Mouse (Mus musculus) kidney, postnatal 25 days (tissue): Measurements from ENCODE around the gene Tomm34.

ENCODE experiments used
- DNase-seq, 2 experiments: peaks; one replicate each; pipeline ENCODE4 v3.0.0; 2021; ENCODE audit warnings: mixed read lengths in 2 of 2

Gene Tomm34

DNA sequence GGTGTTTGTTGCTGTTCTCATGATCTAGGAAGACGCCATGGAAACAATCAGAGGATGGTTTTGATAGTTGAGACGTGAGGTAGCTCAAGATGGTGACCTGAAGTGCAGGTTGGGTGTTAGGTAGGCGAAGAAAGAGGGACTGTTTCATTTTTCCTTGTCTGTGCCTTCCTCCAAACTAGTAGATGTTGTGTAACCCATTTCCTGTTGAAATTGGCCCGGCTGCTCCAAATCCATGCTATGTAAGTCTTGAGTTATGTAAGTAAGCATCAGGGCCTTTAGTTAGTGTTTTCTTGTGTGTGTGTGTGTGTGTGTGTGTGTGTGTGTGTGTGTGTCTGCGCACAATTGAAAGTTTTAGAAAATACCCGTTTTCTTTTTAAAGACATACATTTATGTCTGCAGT lies 61.7 kb downstream of the Tomm34 start:
- DNase-seq = peak in 1 of 2 experiments; percentile 16

GRCm38 (mm10) chr2:164007987-164008545 lies 62.9 kb downstream of the Tomm34 start:
- no peak for DNase-seq

- no peak for DNase-seq
Measured at GRCm38 (mm10) chr2:164007547-164007946, 63.4 kb downstream of the Tomm34 start.

GRCm38 (mm10) chr2:164006932-164007331 lies 64.0 kb downstream of the Tomm34 start:
- peak; percentile 64 to 82 for DNase-seq

- DNase-seq = no peak
Measured at GRCm38 (mm10) chr2:164004503-164004902, 66.5 kb downstream of the Tomm34 start.
